Mouse (Mus musculus): ENCODE measurements around the gene Pigw. TPM values are rescaled to one million over a fixed set of nuclear protein-coding genes. Genes with fewer than 3 reads are reported as not detected.
"Not testable (repeated sequence)": the region's sequence is repeated elsewhere in the genome, so short reads cannot be mapped to it uniquely, and the experiment has no call there.

Pigw gene
- total RNA-seq, 2 experiments from 2014 or later = 5.3 to 6.0 TPM

- no peak for DNase-seq
- intact Hi-C loops (cut with DNase I) = no loop called here
Observed at GRCm38 (mm10) chr11:84880971-84881370, 886 bp upstream of the Pigw start.

DNA sequence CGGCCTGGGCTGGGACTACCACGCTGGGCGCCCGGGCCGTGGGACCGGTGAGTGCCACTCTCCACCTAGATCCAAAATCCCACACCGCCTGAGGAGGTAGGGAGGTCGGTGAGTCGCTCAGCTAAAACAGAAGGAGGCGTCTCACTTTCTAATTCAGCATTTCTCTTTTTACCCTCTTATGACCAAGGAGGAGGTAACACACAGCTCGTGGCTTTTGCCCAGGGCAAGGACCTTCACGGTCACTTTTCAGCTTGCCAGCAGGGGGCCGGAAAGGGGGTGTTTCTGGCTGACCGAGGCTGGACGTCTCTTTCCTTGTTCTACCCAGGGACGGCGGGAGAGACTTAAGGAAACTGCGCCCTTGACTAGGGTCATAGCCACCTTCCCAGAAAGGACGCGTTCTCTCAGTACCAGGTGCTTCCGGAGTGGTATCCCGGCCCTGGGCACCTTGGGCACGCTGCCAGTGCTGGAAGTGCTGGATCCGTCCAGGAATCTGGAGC, 428 bp upstream of the Pigw start:
- DNase-seq = peak; percentile 57 to 67
- intact Hi-C loops (cut with DNase I) = no loop called here

- intact Hi-C loops (cut with DNase I) = no loop called here
- DNase-seq = no peak
Observed at GRCm38 (mm10) chr11:84879007-84879771, 896 bp downstream of the Pigw start.

DNA sequence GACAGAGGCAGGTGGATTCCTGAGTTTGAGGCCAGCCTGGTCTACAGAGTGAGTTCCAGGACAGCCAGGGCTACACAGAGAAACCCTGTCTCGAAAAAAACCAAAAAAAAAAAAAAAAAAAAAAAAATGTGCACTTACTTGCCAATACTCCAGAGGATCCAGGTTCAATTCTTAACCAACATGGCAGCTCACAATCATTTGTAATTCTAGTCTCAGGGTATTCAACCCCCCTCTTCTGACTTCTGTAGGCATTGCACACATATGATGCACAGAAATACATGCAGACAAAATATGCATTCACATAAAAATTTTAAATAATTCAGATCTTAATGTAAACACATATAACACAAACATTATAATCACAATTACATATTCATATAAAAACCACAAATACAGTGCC, 4.1 kb downstream of the Pigw start:
- intact Hi-C loops (cut with DNase I); DNase-seq: not testable (repeated sequence)

GRCm38 (mm10) chr11:84873042-84873833, 6.8 kb downstream of the Pigw start:
- intact Hi-C loops (cut with DNase I) = no loop called here
- no peak for DNase-seq

DNA sequence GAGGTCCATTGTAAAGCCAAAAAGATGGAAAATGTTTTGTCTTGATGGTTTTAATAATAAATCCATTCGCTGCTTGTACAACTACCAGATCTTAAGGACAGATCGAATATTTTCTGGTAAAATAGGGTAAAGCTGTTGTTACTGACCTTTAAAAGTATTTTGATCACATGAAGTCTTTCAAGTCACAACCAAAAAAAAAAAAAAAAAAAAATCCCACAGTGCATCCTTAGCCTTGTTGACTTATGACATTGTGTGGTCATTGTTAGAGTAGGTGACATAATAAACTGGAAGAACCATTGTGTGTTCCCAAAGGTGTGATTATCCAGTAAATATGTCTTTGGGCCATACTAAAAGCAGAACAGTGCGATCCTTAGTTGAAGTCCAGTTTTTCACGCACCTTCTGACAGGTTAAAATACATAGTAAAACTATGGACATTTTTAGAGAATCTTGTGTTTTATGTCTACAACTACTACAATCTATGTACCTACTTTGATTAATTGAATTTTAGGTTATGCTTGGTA, 8.5 kb downstream of the Pigw start:
- DNase-seq = no peak
- intact Hi-C loops (cut with DNase I) = no loop called here

GRCm38 (mm10) chr11:84871046-84871445, 9.0 kb downstream of the Pigw start:
- intact Hi-C loops (cut with DNase I) = no loop called here
- DNase-seq = no peak

GRCm38 (mm10) chr11:84870337-84871043, 9.6 kb downstream of the Pigw start, which contains the start of gene Ggnbp2:
Ggnbp2 (minus strand) TSS chr11:84870817.
- intact Hi-C loops (cut with DNase I) = no loop called here
- DNase-seq = peak; percentile 94 to 95

DNA sequence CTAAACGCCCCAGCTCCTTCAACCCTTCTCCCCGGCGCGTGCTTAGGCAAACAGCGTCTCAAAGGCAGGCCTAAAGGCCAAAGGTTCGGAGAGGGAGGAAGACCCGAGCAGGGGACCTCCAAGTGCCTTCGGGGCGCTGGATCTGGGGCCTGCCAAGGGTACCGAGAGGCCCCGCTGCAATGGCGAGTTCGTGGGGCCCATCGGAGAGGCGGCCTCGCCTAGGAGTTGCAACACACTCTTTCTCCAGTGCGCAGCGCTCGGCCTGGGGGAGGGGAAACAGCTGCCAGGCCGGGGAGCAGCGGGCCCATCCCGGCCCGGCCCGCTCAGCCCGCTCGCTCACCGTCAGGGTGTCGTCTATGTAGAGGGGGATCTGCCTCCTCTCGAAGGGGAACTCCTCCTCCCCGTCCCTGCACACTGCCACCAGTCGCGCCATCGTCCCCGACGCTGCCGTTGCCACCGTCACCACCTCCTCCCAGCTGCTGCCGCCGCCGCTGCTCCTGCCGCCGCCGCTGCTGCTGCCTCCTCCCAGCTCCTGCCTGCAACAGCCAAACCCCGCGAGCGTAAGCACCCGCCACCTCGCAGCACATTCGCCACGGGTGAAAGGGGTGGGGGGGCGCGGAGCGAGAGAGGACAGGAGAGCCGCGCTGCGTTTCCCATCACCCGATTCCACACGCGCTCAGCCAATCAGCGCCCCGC, 10.4 kb downstream of the Pigw start:
- intact Hi-C loops (cut with DNase I) = loop anchor here (5.0 kb wide), 1 partner anchor 37 kb away; no protein-coding TSS in a partner anchor
- DNase-seq = peak; percentile 92 to 95

GRCm38 (mm10) chr11:84868786-84869259, 11.3 kb downstream of the Pigw start:
- intact Hi-C loops (cut with DNase I) = loop anchor here (5.0 kb wide), 1 partner anchor 37 kb away; no protein-coding TSS in a partner anchor

DNA sequence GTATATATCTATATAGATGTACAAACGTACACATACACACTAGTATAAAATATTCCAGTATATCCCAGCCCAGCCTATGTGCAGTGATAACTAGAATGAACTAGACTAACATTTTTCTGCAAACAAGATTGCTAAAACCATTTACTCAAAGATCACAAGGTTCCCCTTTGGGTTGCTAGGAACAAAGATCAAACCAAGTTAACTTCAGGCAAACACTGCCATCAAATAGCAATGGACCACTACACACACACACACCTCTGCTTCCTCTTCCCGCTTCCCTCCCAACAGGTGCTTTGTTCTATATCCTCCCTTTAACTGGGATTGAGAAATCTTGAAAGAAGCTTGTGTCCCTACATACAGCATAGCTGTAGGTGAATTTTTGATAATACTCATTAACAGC, 12.5 kb downstream of the Pigw start:
- intact Hi-C loops (cut with DNase I) = loop anchor here (5.0 kb wide), 1 partner anchor 35 kb away; no protein-coding TSS in a partner anchor
- no peak for DNase-seq

More at GRCm38 (mm10) chr11:84868786-84869259, 11.3 kb downstream of the Pigw start:
- no peak for DNase-seq

- no peak for DNase-seq
- intact Hi-C loops (cut with DNase I) = loop anchor here (5.0 kb wide), 1 partner anchor 33 kb away; no protein-coding TSS in a partner anchor
Observed at GRCm38 (mm10) chr11:84865268-84865667, 14.8 kb downstream of the Pigw start.

GRCm38 (mm10) chr11:84855285-84855684, 24.8 kb downstream of the Pigw start:
- no peak for DNase-seq
- intact Hi-C loops (cut with DNase I) = no loop called here

- intact Hi-C loops (cut with DNase I) = no loop called here
- DNase-seq = no peak
Observed at GRCm38 (mm10) chr11:84847475-84848090, 32.5 kb downstream of the Pigw start.

- DNase-seq = no peak
- intact Hi-C loops (cut with DNase I) = no loop called here
Observed at GRCm38 (mm10) chr11:84846741-84847474, 33.2 kb downstream of the Pigw start.

GRCm38 (mm10) chr11:84839330-84839729, 40.8 kb downstream of the Pigw start:
- intact Hi-C loops (cut with DNase I) = loop anchor here (2.0 kb wide), 1 partner anchor 19 kb away; no protein-coding TSS in a partner anchor
- DNase-seq = no peak

DNA sequence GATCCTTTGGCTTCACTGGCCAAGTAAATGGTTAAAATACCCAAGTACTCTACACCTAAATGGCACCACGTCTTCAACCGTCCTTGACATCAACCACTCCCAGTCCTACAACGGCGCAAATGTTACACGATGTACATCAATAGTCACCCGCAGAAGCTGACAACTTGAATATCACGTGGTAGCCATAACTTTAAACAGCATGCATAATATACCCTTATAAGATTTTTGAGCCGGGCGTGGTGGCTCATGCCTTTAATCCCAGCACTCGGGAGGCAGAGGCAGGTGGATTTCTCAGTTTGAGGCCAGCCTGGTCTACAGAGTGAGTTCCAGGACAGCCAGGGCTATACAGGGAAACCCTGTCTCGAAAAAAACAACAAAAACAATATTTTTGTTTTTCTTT, 50.6 kb downstream of the Pigw start:
- DNase-seq; intact Hi-C loops (cut with DNase I): not testable (repeated sequence)
